Mouse (Mus musculus): ENCODE data around the gene Nfasc. TPM values are rescaled to one million over a fixed set of nuclear protein-coding genes. Genes with fewer than 3 reads are reported as not detected.

Nfasc gene
- total RNA-seq, 1 experiment from 2014 or later = 4.2 TPM

DNA sequence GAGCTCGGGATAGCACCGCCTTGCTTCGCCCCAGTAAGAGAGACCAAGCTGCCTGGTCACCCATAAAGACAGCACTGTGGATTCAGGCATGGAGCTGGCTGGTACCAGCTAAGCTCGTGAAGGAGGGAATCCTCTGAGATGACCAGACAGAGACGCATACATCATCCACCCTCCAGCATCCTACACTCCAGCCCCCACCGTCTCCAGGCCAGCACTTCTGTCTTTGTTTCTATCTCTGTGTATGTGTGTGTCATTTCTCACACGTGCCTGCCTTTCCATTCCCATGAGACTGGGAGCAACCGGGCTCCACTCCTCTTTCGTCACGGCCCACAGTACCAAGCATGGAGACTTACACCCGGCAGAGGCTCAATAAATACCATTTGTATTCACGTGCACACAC, 9.3 kb downstream of the Nfasc start:
- no peak for DNase-seq

- no peak for DNase-seq
Measured at GRCm38 (mm10) chr1:132727548-132727947, 14.0 kb downstream of the Nfasc start.

GRCm38 (mm10) chr1:132722362-132722761, 19.2 kb downstream of the Nfasc start:
- DNase-seq = no peak

- DNase-seq = no peak
Measured at GRCm38 (mm10) chr1:132721266-132721665, 20.3 kb downstream of the Nfasc start.

DNA sequence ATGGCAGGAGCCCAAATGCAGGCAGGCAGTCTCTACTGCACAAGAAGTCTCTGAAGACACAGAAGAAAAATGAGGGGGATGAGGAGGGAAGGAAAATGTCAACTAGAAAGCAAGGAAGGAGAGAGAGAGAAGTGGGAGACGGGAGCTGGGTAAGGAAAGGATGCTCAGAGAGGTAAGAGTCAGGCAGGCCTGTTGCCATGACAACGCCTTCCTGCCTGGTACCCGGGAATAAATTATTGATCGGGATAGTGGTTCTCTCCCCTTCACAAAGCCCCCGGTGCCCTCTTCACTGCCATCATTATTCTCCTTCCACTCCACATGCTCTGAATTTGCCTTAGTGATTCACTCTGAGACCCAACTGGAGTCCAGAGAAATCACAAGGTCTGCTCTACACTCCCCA, 23.4 kb downstream of the Nfasc start:
- DNase-seq = no peak

DNA sequence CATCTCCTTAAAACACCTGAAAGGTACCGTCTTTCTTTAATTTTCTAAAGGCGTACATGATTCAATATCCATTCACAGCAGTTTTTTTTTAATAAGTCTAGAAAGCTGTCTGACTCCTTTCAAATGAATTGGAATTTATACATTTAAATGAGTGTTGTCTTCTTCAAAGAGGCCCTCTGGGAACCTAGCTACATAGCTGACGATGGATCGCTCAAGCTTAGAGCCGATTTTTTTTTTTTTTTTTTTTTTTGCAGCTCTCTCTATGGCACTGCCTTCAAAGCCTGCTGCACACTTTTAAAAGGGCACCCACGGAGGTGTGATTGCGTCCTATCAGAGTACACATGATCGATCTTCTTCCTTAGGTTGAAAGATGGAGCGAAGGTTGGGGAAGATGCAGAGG, 26.6 kb downstream of the Nfasc start:
- no peak for DNase-seq

- no peak for DNase-seq
Measured at GRCm38 (mm10) chr1:132709419-132709818, 32.2 kb downstream of the Nfasc start.

DNA sequence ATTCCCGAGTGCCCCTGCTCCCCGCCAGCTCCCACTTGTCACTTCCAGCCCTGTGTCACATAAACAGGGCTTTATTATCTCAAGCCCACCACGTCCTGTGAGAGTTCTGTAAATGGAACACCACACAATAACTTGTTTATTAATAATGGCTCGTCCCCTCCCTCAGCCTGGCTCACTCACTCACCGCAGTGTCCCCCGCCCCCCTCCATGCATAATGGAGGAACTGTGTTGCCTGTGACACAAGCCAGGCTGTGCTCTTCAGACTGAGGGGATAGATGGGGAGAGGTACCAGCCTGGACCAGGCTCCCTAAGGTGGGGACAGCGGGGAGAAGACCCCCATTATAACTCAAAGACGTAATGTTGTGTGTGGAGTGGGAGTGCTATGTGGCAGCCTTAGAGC, 34.3 kb downstream of the Nfasc start:
- no peak for DNase-seq

GRCm38 (mm10) chr1:132703467-132703866, 38.1 kb downstream of the Nfasc start:
- no peak for DNase-seq

DNA sequence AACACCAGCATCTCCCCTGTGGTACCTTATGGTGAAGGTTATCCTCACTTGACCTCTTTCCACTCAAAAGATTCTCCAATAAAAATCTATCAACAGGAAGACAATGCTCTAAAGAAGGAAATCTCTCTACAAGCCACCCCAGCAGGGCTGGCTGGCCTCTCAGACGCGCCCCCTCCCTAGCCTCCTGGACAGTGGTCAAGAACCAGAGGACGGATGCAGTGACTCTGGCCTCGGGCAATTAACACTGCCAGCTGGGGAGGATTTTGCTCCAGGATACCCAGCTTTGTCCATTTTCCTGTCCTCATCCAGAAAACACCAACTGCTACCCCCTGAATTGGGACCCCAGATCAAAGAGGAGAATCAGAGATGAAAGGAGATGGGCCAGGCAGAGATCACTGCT, 44.7 kb downstream of the Nfasc start:
- DNase-seq = no peak

- DNase-seq = no peak
Measured at GRCm38 (mm10) chr1:132696232-132696631, 45.4 kb downstream of the Nfasc start.

- DNase-seq = no peak
Measured at GRCm38 (mm10) chr1:132694007-132694406, 47.6 kb downstream of the Nfasc start.

DNA sequence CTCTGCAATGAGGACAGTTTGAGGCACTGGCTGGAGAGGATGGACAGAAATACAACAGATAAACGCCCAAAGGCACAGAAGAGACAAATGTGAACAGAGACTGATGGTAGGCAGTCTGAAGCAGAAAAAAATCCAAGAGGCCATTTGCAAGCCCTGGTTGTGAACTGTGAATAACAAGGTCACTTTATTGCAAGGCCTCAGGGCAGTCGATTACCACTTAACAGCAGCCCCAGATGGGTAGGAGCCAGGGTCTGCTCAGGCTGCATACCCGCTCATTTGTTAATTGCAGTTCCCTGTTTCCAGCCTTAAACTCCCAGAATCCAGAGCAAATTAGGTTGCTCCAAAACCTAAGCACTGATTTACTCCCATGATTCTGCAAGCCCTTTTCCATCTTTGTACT, 52.4 kb downstream of the Nfasc start:
- no peak for DNase-seq

DNA sequence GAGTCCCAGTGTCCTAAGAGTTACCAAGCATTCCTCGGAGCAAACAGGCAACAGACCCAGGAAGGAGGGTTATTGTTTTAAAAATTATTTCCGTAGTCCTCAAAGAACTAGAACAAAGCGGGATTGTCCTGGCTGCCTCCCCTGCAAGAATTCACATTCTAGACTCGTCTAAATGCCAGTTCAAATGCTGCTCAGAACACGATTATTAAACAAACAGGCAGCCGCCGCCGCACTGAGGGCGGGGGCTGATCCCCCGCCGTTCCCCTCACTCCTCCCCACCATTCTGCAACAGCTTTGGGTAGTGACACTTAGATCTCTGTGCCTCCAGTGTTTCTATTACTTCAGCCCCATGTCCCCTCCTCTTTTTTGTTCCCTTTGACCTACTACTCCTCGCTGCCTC, 62.7 kb downstream of the Nfasc start:
- no peak for DNase-seq

DNA sequence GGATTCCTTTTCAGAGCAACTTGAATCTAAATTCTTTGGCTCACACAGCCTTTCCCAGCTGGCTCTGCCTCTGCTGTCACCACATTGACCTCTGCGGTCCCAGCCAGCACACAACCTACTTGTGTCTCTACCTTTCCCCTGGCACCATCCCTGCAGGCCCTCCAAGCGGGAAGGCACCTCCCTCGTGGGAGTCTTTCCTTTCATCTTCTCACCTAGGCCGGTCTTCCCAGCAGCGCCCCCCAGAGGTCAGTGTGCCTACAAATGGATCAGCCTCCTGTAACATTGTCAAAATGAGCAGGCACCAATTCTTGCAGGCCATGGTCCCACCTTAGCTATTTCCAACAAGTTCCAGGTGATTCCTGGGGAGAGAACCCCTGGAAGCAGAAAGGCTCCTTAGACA, 63.5 kb downstream of the Nfasc start:
- DNase-seq = no peak

DNA sequence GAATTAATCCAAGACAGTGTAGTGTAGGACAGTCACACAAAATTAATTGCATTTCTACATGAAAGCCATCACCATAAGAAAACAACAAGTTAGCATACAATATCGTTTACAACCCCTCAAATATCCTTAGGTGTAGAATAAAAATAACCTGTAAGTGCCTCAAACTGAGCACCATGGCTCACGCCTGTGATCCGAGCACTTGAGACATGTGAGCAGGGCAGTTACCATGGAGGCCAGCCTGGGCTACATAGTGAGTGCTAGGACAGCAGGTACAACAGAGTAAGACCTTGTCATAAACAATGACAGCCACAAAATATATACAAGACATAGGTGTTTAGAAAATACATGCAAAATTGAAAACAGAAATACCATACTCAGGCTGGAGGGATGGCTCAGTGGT, 68.9 kb downstream of the Nfasc start:
- DNase-seq = no peak

DNA sequence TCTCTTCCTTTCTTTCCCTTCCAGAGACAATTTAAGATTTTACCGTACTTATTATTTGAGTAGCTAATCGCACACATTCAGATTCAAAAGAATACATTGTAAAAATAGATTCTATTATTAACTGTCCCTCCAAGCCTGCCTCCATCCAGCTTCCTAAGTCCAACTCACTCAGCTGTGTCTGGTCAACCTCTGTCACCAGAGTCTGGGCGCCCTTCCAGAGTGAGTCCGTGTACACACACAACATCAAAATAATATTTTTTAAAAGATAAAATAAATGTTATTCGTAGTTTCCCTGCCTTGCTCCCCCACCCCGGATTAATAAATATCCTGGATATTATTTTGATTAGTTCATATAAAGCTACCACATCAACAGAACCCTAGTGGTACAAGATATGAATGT, 72.4 kb downstream of the Nfasc start:
- no peak for DNase-seq

DNA sequence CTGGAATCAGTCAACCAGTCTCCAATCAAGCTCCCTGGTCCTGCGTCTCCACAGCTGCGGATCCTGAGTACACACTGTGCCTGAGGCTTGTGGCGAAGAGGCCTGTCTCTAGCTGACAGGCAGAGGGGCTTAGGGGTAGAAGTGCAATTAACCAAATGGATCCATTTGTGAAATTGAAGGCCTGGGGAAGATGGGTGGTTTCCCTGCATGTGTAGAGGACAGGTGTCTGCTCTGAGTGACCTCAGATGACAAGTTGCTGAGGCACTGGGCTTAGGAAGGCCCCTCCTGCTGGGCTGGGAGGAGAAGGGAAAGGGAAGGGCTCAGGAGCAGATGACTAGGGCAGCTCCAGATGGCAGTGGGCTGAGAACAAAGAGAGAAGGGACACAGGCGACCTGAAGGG, 81.2 kb downstream of the Nfasc start:
- peak; percentile 22 for DNase-seq

DNA sequence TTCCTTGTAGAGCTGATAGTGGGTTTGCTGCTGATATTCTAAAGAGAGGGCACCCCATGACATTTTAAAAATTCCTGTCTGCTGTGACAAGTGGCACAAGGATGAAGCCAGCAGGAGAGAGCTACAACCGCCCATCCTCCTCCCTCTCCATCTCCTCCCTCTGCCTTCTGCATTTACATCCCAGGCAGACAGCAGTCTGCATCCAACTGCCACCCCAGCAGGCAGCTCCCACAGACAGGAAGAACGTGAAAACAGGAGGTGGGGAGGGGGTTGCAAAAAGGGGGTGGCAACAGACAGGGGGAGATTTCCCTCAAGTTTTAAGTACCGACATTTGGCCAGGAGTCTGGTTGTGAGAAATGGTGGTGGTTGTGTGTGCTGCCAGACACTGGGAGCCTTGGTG, 82.0 kb downstream of the Nfasc start:
- DNase-seq = no peak

- DNase-seq = no peak
Measured at GRCm38 (mm10) chr1:132655611-132656010, 86.0 kb downstream of the Nfasc start.

DNA sequence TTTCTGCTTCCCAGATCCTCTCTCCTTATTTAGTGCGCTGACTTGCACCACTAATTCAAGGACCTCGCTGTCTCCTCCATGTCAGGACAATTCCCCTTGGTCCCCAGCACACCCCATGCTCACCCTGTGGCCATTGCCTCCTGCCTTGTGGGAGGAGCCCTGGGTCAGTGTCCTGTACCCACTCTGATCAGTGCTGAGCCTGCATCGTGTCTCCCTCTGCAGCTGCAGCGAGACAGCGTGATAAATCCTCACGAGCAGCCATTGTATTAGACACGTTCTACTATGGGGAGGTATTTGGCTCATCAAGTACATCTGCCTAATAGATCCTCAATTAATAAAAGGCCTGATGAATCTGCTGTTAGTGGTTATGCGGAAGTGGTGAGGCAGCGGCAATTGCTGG, 86.8 kb downstream of the Nfasc start:
- DNase-seq = no peak

DNA sequence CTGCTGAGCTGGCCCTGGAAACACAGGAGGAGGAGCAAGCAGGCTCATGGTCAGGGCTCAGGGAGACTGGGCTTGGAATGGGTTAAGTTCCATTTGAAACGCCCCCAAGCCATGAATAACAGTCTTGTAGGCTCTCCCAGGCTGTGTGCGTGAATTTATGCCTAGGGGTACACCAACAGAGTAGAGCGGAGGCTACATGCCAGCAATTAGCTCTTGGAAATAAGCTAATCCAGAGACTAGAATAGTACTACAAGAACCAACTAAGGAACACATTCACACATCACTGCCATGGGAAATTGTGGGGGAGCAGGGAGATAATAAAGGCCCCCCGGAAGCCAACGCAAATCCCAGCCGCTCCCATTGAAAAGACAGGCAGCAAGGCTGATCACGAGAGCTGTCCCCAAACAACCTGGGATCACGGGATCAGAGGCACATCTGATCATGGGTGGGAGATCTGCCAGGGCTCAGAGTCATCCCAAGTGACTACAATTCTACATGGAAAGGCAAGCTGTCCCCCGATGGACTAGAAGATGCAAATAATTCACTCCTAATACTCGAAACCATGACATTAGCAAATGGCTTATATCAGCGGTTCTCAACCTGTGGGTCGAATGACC, 87.6 kb downstream of the Nfasc start:
- DNase-seq = no peak

GRCm38 (mm10) chr1:132653161-132653560, 88.4 kb downstream of the Nfasc start:
- DNase-seq = no peak

DNA sequence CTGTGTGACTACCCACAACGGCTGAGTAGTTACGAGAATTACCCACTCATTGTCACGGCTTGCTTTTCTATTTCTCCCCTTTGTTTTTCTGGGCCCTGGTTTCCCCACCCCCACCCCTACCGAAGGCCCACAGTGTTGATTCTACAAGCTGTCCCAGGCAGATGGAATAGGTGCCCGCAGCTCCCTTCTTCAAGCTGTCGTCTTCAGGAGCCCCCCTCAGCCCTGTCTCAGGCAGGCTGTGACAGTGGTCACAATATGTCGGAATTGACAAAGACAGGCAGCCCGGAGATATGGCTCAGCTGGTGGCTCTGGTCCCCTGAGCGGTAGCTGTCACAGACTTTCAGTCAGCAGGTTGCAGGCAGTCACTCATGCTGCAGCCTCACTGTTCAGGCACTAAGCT, 90.9 kb downstream of the Nfasc start:
- no peak for DNase-seq

GRCm38 (mm10) chr1:132647958-132648357, 93.6 kb downstream of the Nfasc start:
- DNase-seq = no peak

Data from adrenal gland, postnatal 14 days (tissue).